Mouse (Mus musculus) gastrocnemius, adult 18-20 months (tissue): ENCODE data around the gene Gna15. TPM values are rescaled to one million over a fixed set of nuclear protein-coding genes. Genes with fewer than 3 reads are reported as not detected.

ENCODE experiments used
- microRNA-seq: library from miRNA; unstranded; fragments of <30 nt; microRNA quantifications from one replicate; pipeline ENCODE4 v1.2.0, GENCODE M21; 2021
- total RNA-seq, 2 experiments: library from RNA; stranded (reverse); gene quantifications; 2 replicates each; pipeline ENCODE4 v1.2.3; 2021

Gene Gna15
- total RNA-seq, 2 experiments from 2014 or later, result 0.53 to 0.57 TPM

Small RNA genes lying within 50 kb of the gene (microRNA-seq; reads per million reads assigned to microRNA genes)
- gene Gm25595, result not detected

Other genes with a start within 250 kb of the Gna15 start
- gene Tjp3, start 232.6 kb downstream of the Gna15 start, total RNA-seq, result not detected
- gene Pip5k1c, start 231.3 kb downstream of the Gna15 start, total RNA-seq, result 10 to 100 TPM; 19.7 to 20.4 TPM
- 10 to 100 TPM; 10.1 to 10.9 TPM for gene Cactin, start 203.1 kb downstream of the Gna15 start, total RNA-seq
- under 1 TPM; 0.16 to 0.55 TPM for gene Tbxa2r, start 195.5 kb downstream of the Gna15 start, total RNA-seq
- 1 to 10 TPM in 1 of 2 experiments, under 1 TPM in 1; 0.39 to 1.4 TPM for gene Gipc3, start 181.0 kb downstream of the Gna15 start, total RNA-seq
- 10 to 100 TPM; 14.7 to 19.6 TPM for gene Hmg20b, start 173.7 kb downstream of the Gna15 start, total RNA-seq
- gene Mfsd12, start 166.7 kb downstream of the Gna15 start, total RNA-seq, result 1 to 10 TPM; 2.3 to 2.8 TPM
- under 1 TPM; 0.23 to 0.66 TPM for gene 4930404N11Rik, start 158.4 kb downstream of the Gna15 start, total RNA-seq
- gene Fzr1, start 145.7 kb downstream of the Gna15 start, total RNA-seq, result 10 to 100 TPM; 15.3 to 15.4 TPM
- gene Dohh, start 139.8 kb downstream of the Gna15 start, total RNA-seq, result 10 to 100 TPM; 41.1 to 44.1 TPM
- gene Gm48551, start 139.8 kb downstream of the Gna15 start, total RNA-seq, result under 1 TPM; 0.57 to 0.97 TPM
- under 1 TPM in 1 of 2 experiments, not detected in 1; 0.34 TPM for gene Gm48552, start 135.2 kb downstream of the Gna15 start, total RNA-seq
- gene Smim24, start 131.2 kb downstream of the Gna15 start, total RNA-seq, result not detected
- 100 to 1,000 TPM; 232 to 244 TPM for gene Nfic, start 68.6 kb downstream of the Gna15 start, total RNA-seq
- under 1 TPM; 0.05 to 0.07 TPM for gene Celf5, start 41.5 kb downstream of the Gna15 start, total RNA-seq
- gene Ncln, start 27.8 kb downstream of the Gna15 start, total RNA-seq, result 10 to 100 TPM; 41.0 to 45.8 TPM
- under 1 TPM; 0.71 to 0.78 TPM for gene S1pr4, start 24.1 kb downstream of the Gna15 start, total RNA-seq
- gene Gna11, start 21.0 kb upstream of the Gna15 start, total RNA-seq, result 10 to 100 TPM; 26.2 to 31.8 TPM
- gene Aes, start 35.3 kb upstream of the Gna15 start, total RNA-seq, result 100 to 1,000 TPM; 947 to 962 TPM
- 1 to 10 TPM; 4.9 to 7.4 TPM for gene Tle2, start 50.3 kb upstream of the Gna15 start, total RNA-seq
- gene Tle6, start 76.8 kb upstream of the Gna15 start, total RNA-seq, result 1 to 10 TPM; 4.5 to 6.1 TPM
- 1 to 10 TPM; 3.1 to 3.3 TPM for gene BC025920, start 82.0 kb upstream of the Gna15 start, total RNA-seq
- gene Sirt6, start 103.6 kb upstream of the Gna15 start, total RNA-seq, result 1 to 10 TPM; 4.4 to 4.7 TPM
- 10 to 100 TPM; 10.2 to 10.6 TPM for gene Ankrd24, start 104.3 kb upstream of the Gna15 start, total RNA-seq
- 1 to 10 TPM; 1.4 to 1.6 TPM for gene Gm10778, start 124.8 kb upstream of the Gna15 start, total RNA-seq
- 1 to 10 TPM; 5.2 to 6.2 TPM for gene Zfp433, start 180.6 kb upstream of the Gna15 start, total RNA-seq
- under 1 TPM; 0.53 to 0.95 TPM for gene Gm3055, start 246.9 kb upstream of the Gna15 start, total RNA-seq